Mouse (Mus musculus): ENCODE measurements at regions not wholly inside any gene's neighbourhood (a gene's known extent, or its start where the extent isn't known, plus 50 kb on each side); places are given as distances from the start of the nearest gene placed in this dataset.
A peak's percentile ranks its signal among the peaks of the same experiment; 100 is the strongest.

DNA sequence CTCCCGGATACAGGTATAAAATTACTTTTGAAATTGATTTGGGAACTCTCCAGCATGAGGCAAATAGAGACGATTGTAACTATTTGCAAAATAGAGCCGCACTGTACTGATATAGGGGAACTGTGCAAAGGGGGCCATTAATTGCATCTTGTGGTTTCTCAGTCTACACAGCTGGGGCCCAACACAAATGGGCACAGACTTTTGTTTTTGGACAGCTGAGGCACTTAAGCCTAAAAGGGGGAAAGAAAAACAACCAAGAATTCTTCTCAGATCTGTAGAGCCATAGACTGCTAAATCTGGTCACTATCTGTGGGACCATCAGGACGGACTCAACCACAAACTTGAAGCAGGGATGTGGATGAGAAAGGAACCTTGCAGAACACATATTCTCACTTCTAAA is 347.9 kb downstream of the Cd83 start:
- Histone ChIP-seq H3K9ac (ENCODE audit: low read length) (no peak overlapping the region), H3K4me3 (ENCODE audit: low read depth, low read length) (no peak overlapping the region), H3K36me3 (ENCODE audit: control insufficient read depth, insufficient read depth, low read length) (no peaks in the 10 kb centered on the region), H3K27ac (replicated peaks) (no peak overlapping the region), H3K27me3 (ENCODE audit: control insufficient read depth, insufficient read depth, low read length) (no peaks in the 10 kb centered on the region), H3K4me2 (replicated peaks; ENCODE audit: low read depth) (no peak overlapping the region), H3K9me3 (ENCODE audit: control insufficient read depth, low read length) (no peaks in the 10 kb centered on the region), H3K4me1 (replicated peaks; ENCODE audit: control insufficient read depth, insufficient read depth) (no peaks in the 10 kb centered on the region)
- no peak for DNase-seq (ENCODE audit: low spot score)
- TF ChIP-seq CTCF (IDR thresholded peaks at IDR 0.05; ENCODE audit: low read depth), result no peak
- TF ChIP-seq EP300 (optimal IDR thresholded peaks at IDR 0.05), result no peak
- WGBS, result 93% methylated on average over 4 of the region's 4 CpGs
- no peak for ATAC-seq (ENCODE audit: low FRiP score, low TSS enrichment)

DNA sequence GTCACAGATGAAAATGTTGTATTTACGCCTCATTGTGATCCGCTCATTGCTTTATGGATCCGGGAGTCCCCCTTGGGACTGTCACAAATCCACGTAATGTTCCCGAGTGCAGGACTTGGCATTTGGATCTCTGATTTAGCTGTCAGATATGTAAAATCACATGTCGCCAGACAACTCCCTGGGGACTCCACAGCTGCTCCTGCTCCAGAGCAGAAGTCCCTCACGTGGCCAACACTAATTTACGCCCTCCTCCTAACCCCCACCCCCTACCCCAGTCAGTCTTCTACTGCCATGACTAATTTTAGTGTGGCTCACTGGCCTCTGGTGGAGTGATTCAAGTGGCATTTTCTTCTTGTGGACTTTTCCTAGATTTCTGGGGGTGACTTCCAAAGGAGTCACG is 348.9 kb downstream of the Cd83 start:
- TF ChIP-seq EP300 (optimal IDR thresholded peaks at IDR 0.05) (no peak), CTCF (IDR thresholded peaks at IDR 0.05; ENCODE audit: low read depth) (no peak)
- no peak overlapping the region for H3K27ac ChIP-seq (replicated peaks)
- H3K4me3 ChIP-seq (ENCODE audit: low read depth, low read length), result no peak overlapping the region
- WGBS, result 63% methylated on average over 9 of the region's 9 CpGs
- H3K27me3 ChIP-seq (ENCODE audit: control insufficient read depth, insufficient read depth, low read length), result no peaks in the 10 kb centered on the region
- H3K4me2 ChIP-seq (replicated peaks; ENCODE audit: low read depth), result no peak overlapping the region
- H3K36me3 ChIP-seq (ENCODE audit: control insufficient read depth, insufficient read depth, low read length), result no peaks in the 10 kb centered on the region
- no peak overlapping the region for H3K9ac ChIP-seq (ENCODE audit: low read length)
- H3K9me3 ChIP-seq (ENCODE audit: control insufficient read depth, low read length), result no peaks in the 10 kb centered on the region
- H3K4me1 ChIP-seq (replicated peaks; ENCODE audit: control insufficient read depth, insufficient read depth), result no peaks in the 10 kb centered on the region
- DNase-seq (ENCODE audit: low spot score), result no peak
- ATAC-seq (ENCODE audit: low FRiP score, low TSS enrichment), result no peak

DNA sequence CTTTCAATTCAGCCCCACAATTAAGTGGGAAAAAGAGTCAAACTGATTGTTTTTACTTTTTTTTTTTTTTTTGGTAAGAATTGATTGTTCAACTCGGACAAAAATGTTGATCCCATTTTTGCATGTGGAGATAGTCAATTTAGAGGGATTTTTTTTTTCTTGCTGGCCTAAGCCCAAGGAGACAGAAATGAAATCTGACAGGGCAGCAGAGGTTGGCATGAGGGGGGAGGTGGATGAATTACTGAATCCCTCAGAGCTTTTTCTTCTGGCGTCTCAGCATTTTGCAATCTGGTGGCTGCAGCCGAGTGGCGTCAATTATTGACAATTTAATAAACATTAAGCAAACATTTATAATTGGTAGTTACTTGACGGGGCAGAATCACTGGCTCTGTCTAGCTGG is 356.6 kb downstream of the Cd83 start:
- ATAC-seq (ENCODE audit: low FRiP score, low TSS enrichment) (no peak), DNase-seq (ENCODE audit: low spot score) (no peak)
- no peak overlapping the region for H3K4me2 ChIP-seq (replicated peaks; ENCODE audit: low read depth)
- no peaks in the 10 kb centered on the region; the same call in 1 of the 2 replicates for H3K9me3 ChIP-seq (ENCODE audit: control insufficient read depth, low read length)
- H3K9ac ChIP-seq (ENCODE audit: low read length), result no peak overlapping the region
- TF ChIP-seq EP300 (optimal IDR thresholded peaks at IDR 0.05), result no peak
- TF ChIP-seq CTCF (IDR thresholded peaks at IDR 0.05; ENCODE audit: low read depth), result no peak
- H3K27ac ChIP-seq (replicated peaks), result no peak overlapping the region
- WGBS, result 70% methylated on average over 5 of the region's 5 CpGs
- no peaks in the 10 kb centered on the region for H3K27me3 ChIP-seq (ENCODE audit: control insufficient read depth, insufficient read depth, low read length)
- H3K36me3 ChIP-seq (ENCODE audit: control insufficient read depth, insufficient read depth, low read length), result no peaks in the 10 kb centered on the region
- H3K4me1 ChIP-seq (replicated peaks; ENCODE audit: control insufficient read depth, insufficient read depth), result no peaks in the 10 kb centered on the region
- no peak overlapping the region for H3K4me3 ChIP-seq (ENCODE audit: low read depth, low read length)

DNA sequence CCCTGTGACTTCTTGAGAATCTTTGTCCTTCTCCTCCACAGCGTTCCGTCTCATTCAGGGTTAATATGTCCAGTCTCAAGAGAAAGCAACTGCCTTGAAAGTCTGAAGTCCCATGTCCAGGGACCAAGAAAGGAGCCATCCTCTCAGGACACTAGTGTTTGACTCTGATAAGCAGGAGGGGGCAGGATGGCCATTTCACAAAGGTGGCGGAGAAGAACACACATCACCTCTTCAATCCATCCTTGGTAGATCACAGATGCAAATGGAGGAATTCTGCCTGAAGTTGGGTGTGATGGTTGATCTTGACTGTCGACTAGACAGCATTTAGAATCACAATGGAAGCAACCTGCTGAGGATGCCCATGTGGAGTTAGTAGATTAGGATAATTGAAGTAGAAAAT is 360.9 kb downstream of the Cd83 start:
- ATAC-seq (ENCODE audit: low FRiP score, low TSS enrichment) (no peak), DNase-seq (ENCODE audit: low spot score) (no peak)
- TF ChIP-seq EP300 (optimal IDR thresholded peaks at IDR 0.05), result no peak
- TF ChIP-seq CTCF (IDR thresholded peaks at IDR 0.05; ENCODE audit: low read depth), result no peak
- Histone ChIP-seq H3K4me1 (replicated peaks; ENCODE audit: control insufficient read depth, insufficient read depth) (no peaks in the 10 kb centered on the region), H3K9ac (ENCODE audit: low read length) (no peak overlapping the region), H3K27me3 (ENCODE audit: control insufficient read depth, insufficient read depth, low read length) (no peaks in the 10 kb centered on the region), H3K36me3 (ENCODE audit: control insufficient read depth, insufficient read depth, low read length) (no peaks in the 10 kb centered on the region), H3K4me2 (replicated peaks; ENCODE audit: low read depth) (no peak overlapping the region), H3K27ac (replicated peaks) (no peak overlapping the region), H3K9me3 (ENCODE audit: control insufficient read depth, low read length) (no peaks in the 10 kb centered on the region; the same call in 1 of the 2 replicates), H3K4me3 (ENCODE audit: low read depth, low read length) (no peak overlapping the region)
- WGBS, result 92% methylated on average over 4 of the region's 4 CpGs

DNA sequence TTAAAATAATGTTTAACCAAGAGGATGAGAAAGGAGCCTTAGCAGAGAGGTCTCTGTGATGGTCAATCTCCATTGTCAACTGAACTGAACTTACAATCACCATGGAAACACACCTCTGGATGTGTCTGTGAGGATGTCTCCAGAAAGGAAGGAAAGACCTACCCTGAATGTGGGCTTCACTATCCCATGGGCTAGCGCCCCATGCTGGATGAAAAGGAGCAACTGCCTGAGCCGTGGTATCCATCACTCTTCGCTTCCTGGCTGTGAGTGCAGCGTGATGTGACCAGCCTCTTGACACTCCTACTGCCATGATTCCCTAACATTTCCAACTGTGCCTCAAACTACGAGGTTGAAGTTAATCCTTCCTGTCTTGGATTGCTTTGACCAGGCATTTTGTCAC is 363.3 kb downstream of the Cd83 start:
- Histone ChIP-seq H3K27me3 (ENCODE audit: control insufficient read depth, insufficient read depth, low read length) (no peaks in the 10 kb centered on the region), H3K9me3 (ENCODE audit: control insufficient read depth, low read length) (no peaks in the 10 kb centered on the region; the same call in 1 of the 2 replicates), H3K36me3 (ENCODE audit: control insufficient read depth, insufficient read depth, low read length) (no peaks in the 10 kb centered on the region), H3K4me2 (replicated peaks; ENCODE audit: low read depth) (no peak overlapping the region), H3K4me3 (ENCODE audit: low read depth, low read length) (no peak overlapping the region), H3K4me1 (replicated peaks; ENCODE audit: control insufficient read depth, insufficient read depth) (no peaks in the 10 kb centered on the region), H3K27ac (replicated peaks) (no peak overlapping the region), H3K9ac (ENCODE audit: low read length) (no peak overlapping the region)
- WGBS, result 80% methylated on average over 5 of the region's 5 CpGs
- TF ChIP-seq EP300 (optimal IDR thresholded peaks at IDR 0.05), result no peak
- 0 out of 2 replicates have a peak, but pooled peaks have one; percentile 6 for TF ChIP-seq CTCF (IDR thresholded peaks at IDR 0.05; ENCODE audit: low read depth)
- DNase-seq (ENCODE audit: low spot score), result no peak
- ATAC-seq (ENCODE audit: low FRiP score, low TSS enrichment), result no peak

DNA sequence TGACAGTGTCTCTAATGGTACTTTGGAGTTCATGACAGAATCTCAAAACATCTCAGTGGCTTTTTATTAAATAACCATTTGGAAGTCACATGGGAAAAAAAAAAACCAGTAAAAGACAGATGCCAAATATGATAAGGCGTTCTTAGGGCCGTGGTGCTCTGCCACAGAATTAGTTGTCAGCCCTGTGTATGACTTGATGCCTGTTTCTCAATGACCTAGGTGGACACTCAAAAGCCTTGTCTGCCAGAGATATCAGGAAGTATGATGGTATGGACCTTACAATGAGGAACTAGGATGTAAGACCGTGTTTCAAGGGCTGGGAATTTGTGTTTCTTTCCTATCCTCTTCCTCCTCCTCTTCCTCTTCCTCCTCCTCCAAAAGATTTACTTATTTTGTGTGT is 364.9 kb downstream of the Cd83 start:
- Histone ChIP-seq H3K4me2 (replicated peaks; ENCODE audit: low read depth) (no peak overlapping the region), H3K9ac (ENCODE audit: low read length) (no peak overlapping the region), H3K36me3 (ENCODE audit: control insufficient read depth, insufficient read depth, low read length) (no peaks in the 10 kb centered on the region), H3K4me3 (ENCODE audit: low read depth, low read length) (no peak overlapping the region), H3K9me3 (ENCODE audit: control insufficient read depth, low read length) (no peaks in the 10 kb centered on the region; the same call in 1 of the 2 replicates), H3K4me1 (replicated peaks; ENCODE audit: control insufficient read depth, insufficient read depth) (no peaks in the 10 kb centered on the region), H3K27me3 (ENCODE audit: control insufficient read depth, insufficient read depth, low read length) (no peaks in the 10 kb centered on the region), H3K27ac (replicated peaks) (no peak overlapping the region)
- 74% methylated on average over 3 of the region's 3 CpGs for WGBS
- DNase-seq (ENCODE audit: low spot score) (no peak), ATAC-seq (ENCODE audit: low FRiP score, low TSS enrichment) (no peak)
- TF ChIP-seq EP300 (optimal IDR thresholded peaks at IDR 0.05) (no peak), CTCF (IDR thresholded peaks at IDR 0.05; ENCODE audit: low read depth) (no peak)

Measured in stomach, postnatal 0 days (tissue).